Mouse (Mus musculus): Measurements from ENCODE around the gene Rdh8.
A peak's percentile ranks its signal among the peaks of the same experiment; 100 is the strongest.

DNA sequence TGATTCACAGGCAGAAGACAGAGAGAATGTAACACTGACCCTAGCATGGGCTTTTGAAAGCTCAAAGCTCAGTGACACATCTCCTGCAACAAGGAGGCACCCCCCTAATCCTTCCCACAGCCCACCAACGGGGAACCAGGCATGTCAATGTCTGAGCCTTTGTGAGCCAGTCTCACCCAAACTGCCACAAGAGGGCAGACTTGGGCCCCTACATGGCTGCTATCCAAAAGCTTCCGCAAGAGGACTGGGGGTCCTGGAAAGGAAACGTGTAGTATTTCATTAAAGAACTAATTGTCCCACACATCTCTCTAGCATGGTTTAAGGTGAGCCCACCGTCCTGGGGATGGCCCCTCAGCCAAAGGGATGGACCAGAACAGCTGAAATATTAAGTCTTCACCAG is 43.5 kb downstream of the Rdh8 start:
- TF ChIP-seq POLR2A (IDR thresholded peaks at IDR 0.05; ENCODE audit: insufficient read depth, low read depth, low read length) (no peak), CTCF (IDR thresholded peaks at IDR 0.05) (peak; percentile 65)

Measured in heart, adult 2 months (tissue).